Mouse (Mus musculus): ENCODE measurements around the gene Uncx. TPM values are rescaled to one million over a fixed set of nuclear protein-coding genes. Genes with fewer than 3 reads are reported as not detected.
A peak's percentile ranks its signal among the peaks of the same experiment; 100 is the strongest.

Gene Uncx
- polyA plus RNA-seq (2015; fragmentation: Nextera tagmentation; extraction: Ambion mirVana), result 8.5 and 18.1 TPM in 2 replicates

DNA sequence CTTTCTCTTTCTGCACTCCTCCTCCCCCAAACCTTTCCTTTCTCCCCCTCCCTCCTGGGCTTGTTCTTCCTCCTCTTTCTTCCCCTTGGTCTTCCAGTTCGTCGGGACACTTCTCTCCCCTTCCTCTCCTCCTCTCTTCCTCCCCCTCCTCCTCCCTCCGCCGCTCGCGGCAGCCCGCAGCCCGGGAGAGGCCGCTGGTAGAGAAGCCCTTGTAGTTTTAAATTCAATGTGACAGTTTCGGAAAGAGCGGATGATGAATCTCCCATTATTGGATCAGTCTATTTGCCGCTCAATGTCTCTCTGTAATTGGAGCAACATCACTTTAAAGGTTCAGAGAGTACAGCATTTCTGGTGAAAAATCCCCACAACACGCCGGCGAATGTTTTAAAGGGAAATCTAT is at the start of gene Uncx:
TSS of gene Uncx (plus strand) at position 281 of the 400 bp plus-strand sequence.
- Histone ChIP-seq H3K4me2 (peak within 1 kb of the TSS; percentile 50), H3K9me3 (replicated peaks) (no peaks in the 10 kb centered on the region), H3K27me3 (peaks cover 94% of the 10 kb centered on the region), H3K9ac (peak within 1 kb of the TSS; percentile 47), H3K4me3 (peak within 1 kb of the TSS; percentile 34), H3K4me1 (peaks cover 59% of the 10 kb centered on the region), H3K27ac (peak within 1 kb of the TSS; percentile 31), H3K36me3 (ENCODE audit: poor library complexity, severe bottlenecking) (no peaks in the 10 kb centered on the region)
- WGBS, result 0% methylated on average over 15 of the region's 15 CpGs
- no peak for ATAC-seq

DNA sequence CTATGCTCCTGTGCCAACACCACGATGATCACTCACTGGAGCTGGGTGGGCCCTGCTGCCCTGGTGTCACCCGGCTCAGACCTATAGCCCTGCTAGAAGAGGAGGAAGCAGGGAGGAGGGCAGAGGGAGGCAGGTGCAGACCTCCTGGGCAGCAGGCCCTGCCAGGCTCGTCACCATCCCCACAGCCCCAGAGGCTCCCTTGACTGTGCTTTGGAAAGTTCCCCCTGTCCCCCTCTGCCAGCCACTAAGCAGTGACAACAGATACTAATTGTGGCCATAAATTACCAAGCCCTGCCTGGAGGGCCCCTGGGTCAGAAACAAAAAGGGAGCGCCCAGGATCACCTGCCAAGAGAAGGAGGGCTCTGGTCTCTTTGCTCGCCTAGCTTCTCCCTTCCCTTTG is 49.6 kb upstream of the Uncx start:
- Histone ChIP-seq H3K9ac (no peak overlapping the region), H3K4me3 (no peak overlapping the region), H3K27ac (no peak overlapping the region), H3K36me3 (ENCODE audit: poor library complexity, severe bottlenecking) (no peaks in the 10 kb centered on the region), H3K4me1 (no peaks in the 10 kb centered on the region), H3K9me3 (replicated peaks) (no peaks in the 10 kb centered on the region), H3K4me2 (no peak overlapping the region), H3K27me3 (peaks cover 8% of the 10 kb centered on the region; the same call in 1 of the 2 replicates)
- WGBS, result 71% methylated on average over 5 of the region's 5 CpGs
- no peak for ATAC-seq

DNA sequence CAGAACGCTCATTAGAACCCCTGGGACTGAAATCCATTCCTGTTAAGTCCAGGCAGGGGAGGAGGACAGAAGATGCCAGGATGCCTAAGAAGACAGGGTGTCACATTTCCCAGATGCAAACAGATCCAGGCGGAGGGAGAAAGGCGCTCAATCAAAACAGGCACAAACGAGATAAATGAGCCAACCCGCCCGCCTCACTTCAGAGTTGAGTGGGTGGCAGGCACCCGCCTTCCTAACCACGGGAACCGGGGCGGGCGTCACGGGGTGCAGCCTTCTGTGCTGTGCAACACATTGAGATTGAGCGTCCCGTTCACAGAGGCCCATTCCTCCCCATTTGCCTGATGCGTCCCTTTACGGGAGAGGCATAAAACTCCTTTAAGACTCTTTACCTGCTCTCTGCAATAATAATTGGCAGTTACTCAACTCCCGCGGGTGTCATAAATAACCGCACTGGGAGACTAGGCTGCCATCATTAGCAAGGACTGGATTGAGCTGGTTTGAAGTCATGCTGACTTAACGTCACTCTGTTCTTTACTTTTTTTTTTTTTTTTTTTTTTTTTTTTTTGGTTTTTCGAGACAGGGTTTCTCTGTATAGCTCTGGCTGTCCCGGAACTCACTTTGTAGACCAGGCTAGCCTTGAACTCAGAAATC is 48.1 kb upstream of the Uncx start:
- Histone ChIP-seq H3K4me1 (no peaks in the 10 kb centered on the region), H3K36me3 (ENCODE audit: poor library complexity, severe bottlenecking) (no peaks in the 10 kb centered on the region), H3K4me3 (no peak overlapping the region), H3K27me3 (peaks cover 8% of the 10 kb centered on the region; the same call in 1 of the 2 replicates), H3K9me3 (replicated peaks) (no peaks in the 10 kb centered on the region), H3K9ac (no peak overlapping the region), H3K4me2 (no peak overlapping the region), H3K27ac (no peak overlapping the region)
- ATAC-seq, result no peak
- WGBS, result 68% methylated on average over 22 of the region's 22 CpGs

DNA sequence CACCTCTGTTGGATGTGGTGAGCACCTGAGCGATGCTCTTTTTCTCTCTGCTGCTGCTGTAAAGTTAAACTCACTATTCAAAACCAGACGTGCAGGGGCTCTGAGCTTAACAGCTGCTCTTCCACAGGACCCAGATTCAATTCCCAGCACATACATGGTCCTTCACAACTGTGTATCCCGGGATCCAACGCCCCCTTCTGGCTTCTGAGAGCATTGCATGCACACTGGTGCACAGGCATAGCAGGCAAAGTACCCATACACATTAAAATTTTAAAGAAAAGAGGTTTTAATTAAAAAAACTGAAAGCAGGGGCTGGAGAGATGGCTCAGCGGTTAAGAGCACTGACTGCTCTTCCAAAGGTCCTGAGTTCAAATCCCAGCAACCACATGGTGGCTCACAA is 46.4 kb upstream of the Uncx start:
- peaks cover 13% of the 10 kb centered on the region; the same call in 1 of the 2 replicates for H3K27me3 ChIP-seq
- ATAC-seq, result no peak
- H3K4me1 ChIP-seq, result no peaks in the 10 kb centered on the region
- no peak overlapping the region for H3K27ac ChIP-seq
- H3K4me2 ChIP-seq, result no peak overlapping the region
- no peaks in the 10 kb centered on the region for H3K9me3 ChIP-seq (replicated peaks)
- 53% methylated on average over 5 of the region's 5 CpGs for WGBS
- no peaks in the 10 kb centered on the region for H3K36me3 ChIP-seq (ENCODE audit: poor library complexity, severe bottlenecking)
- no peak overlapping the region for H3K9ac ChIP-seq
- no peak overlapping the region for H3K4me3 ChIP-seq

DNA sequence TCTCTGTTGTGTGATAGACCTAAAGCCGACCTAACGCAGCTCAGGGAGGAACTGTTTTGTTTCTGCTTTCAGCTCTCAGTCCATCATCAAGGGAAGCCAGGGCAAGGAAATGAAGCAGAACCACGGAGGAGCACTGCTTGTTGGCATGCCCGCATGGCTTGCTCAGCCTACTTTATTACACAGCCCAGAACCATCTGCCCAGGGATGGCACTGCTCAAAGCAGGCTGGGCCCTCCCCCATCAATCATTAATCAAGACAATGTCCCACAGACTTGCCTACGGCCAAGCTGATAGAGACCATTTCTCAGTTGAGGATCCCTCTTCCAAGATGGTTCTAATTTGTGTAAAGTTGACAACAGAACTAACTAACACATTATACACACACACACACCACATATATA is 44.5 kb upstream of the Uncx start:
- Histone ChIP-seq H3K4me1 (no peaks in the 10 kb centered on the region), H3K4me3 (no peak overlapping the region), H3K27me3 (peaks cover 21% of the 10 kb centered on the region), H3K4me2 (no peak overlapping the region), H3K27ac (no peak overlapping the region), H3K36me3 (ENCODE audit: poor library complexity, severe bottlenecking) (no peaks in the 10 kb centered on the region), H3K9me3 (replicated peaks) (no peaks in the 10 kb centered on the region), H3K9ac (no peak overlapping the region)
- no peak for ATAC-seq
- WGBS, result 75% methylated on average over 5 of the region's 5 CpGs

DNA sequence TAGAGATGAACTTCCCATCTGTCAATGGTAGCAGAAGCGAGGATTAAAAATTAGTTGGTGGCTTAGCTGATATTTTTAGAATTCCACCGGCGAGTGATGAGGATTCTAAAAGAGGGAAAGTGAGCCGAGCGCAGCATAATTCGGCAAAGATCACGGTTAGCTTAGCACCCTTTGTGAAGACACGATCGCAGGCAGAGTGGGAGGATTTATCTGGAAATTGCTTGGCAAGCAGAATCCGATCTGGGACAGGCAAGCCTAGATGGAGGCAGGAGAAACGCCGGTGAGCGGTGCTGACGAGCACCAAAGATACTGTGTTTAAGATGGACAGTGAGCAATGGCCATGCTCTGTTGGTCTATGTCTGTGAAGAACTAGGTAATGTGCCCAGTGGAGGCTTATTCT is 41.0 kb upstream of the Uncx start:
- peaks cover 38% of the 10 kb centered on the region for H3K27me3 ChIP-seq

DNA sequence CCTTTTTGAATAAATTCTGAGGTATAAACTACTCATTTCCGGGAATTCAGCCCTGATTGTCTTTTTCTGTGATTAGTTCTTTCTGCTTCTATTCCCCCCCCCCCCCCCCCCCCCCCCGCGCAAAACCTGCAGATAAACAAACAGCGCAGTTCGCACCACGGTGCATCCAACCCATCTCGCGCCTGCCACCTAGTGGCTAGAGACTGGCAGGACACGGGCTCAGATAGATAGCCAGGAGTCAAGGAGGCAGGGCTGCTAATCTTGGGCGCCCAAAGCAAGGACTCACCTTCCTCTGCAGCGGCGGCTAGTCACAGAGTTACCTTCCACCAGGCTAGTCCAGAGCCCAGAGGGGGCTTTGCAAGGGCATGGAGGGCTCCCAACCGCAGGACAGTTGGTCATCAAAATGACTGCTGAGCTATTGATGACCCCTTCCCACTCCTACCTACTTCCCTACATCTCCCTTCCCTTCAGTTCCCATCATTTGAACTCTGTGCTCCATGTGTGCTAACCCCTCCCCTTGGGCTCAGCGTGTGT is 38.2 kb upstream of the Uncx start:
- Histone ChIP-seq H3K27ac (no peak overlapping the region), H3K9me3 (replicated peaks) (no peaks in the 10 kb centered on the region), H3K4me2 (no peak overlapping the region), H3K4me3 (no peak overlapping the region), H3K9ac (no peak overlapping the region), H3K4me1 (no peaks in the 10 kb centered on the region), H3K27me3 (peaks cover 48% of the 10 kb centered on the region), H3K36me3 (ENCODE audit: poor library complexity, severe bottlenecking) (no peaks in the 10 kb centered on the region)
- WGBS, result 4% methylated on average over 12 of the region's 14 CpGs
- 0 out of 2 replicates have a peak, but pooled peaks have one; percentile 43 for ATAC-seq

More for the DNA sequence above, 41.0 kb upstream of the Uncx start:
- WGBS, result 85% methylated on average over 14 of the region's 14 CpGs
- ATAC-seq, result no peak
- H3K4me2 ChIP-seq, result no peak overlapping the region
- H3K36me3 ChIP-seq (ENCODE audit: poor library complexity, severe bottlenecking), result no peaks in the 10 kb centered on the region
- no peaks in the 10 kb centered on the region for H3K9me3 ChIP-seq (replicated peaks)
- no peak overlapping the region for H3K27ac ChIP-seq
- no peaks in the 10 kb centered on the region for H3K4me1 ChIP-seq
- H3K4me3 ChIP-seq, result no peak overlapping the region
- no peak overlapping the region for H3K9ac ChIP-seq

DNA sequence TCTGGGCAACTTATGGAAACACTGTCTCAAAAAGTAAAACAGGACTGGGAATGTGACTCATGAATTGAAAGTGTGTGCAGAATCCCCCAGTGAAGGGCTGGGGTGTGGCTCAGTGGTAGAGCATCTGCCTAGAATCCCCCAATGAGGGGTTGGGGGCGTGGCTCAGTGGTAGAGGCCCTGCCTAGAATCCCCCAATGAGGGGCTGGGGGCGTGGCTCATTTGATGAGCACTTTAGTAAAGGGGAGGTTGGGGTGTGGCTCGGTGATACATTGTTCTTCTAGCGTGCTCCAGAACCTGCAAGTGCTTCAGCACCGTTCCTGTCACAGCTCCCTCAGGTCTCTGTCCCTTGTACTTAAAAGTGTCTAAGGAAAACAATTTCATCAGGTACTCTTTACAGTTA is 37.1 kb upstream of the Uncx start:
- no peak overlapping the region for H3K27ac ChIP-seq
- H3K36me3 ChIP-seq (ENCODE audit: poor library complexity, severe bottlenecking), result no peaks in the 10 kb centered on the region
- no peak overlapping the region for H3K4me2 ChIP-seq
- no peak for ATAC-seq
- 22% methylated on average over 5 of the region's 5 CpGs for WGBS
- peaks cover 58% of the 10 kb centered on the region for H3K27me3 ChIP-seq
- H3K4me3 ChIP-seq, result no peak overlapping the region
- no peaks in the 10 kb centered on the region for H3K9me3 ChIP-seq (replicated peaks)
- no peak overlapping the region for H3K9ac ChIP-seq
- no peaks in the 10 kb centered on the region for H3K4me1 ChIP-seq

DNA sequence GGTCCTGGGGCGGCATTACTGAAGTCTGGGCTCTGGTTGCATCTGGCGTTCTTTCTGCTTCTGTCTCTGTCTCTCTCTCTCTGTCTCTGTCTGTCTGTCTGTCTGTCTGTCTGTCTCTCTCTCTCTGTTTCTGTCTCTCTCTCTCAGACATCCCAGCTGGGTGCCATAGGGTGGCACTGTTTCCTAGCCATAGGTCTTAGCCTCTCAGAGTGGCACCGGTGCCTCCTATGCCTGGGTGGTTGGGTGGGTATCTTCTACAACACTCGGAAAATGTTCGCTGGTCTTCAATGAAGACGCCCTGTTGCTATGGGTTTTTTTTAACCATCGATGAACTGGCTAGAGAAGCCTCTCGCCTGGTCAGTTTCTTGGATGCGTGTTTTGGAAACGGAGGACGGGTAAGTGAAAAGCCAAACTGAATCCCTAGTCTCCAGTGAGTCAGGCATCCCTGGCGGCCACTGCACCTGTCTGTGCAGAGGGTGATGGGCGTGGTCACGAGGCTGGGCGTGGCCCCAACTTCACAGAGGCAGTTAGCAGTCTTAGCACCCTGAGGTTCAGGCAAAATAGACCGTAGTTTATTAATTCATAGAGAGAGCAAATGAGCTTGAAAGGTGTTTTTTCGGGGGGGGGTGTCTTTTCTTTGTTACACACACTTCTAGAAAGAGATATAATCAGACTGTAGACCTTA is 32.5 kb upstream of the Uncx start:
- Histone ChIP-seq H3K4me3 (no peak overlapping the region), H3K9ac (no peak overlapping the region), H3K27ac (no peak overlapping the region), H3K4me1 (no peaks in the 10 kb centered on the region), H3K9me3 (replicated peaks) (no peaks in the 10 kb centered on the region), H3K4me2 (no peak overlapping the region), H3K27me3 (peaks cover 37% of the 10 kb centered on the region), H3K36me3 (ENCODE audit: poor library complexity, severe bottlenecking) (no peaks in the 10 kb centered on the region)
- ATAC-seq, result no peak
- WGBS, result 15% methylated on average over 17 of the region's 17 CpGs

DNA sequence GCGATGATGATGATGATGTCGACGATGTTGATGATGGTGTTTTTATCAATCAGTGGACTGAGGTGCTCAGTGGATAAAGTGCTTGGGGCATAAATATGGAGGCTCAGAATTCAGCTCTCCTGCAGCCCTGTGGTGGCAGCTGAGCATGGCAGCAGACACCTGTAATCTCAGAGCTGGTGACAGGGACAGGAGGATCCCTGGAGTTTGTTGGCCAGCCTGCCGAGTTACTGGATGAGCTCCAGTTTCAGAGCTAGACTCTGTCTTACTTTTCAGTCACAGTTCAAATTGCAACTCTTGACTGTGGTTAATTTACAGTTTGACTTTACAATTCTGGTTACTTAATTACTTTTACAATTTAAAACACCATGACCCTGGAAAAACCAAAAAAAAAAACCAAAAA is 31.1 kb upstream of the Uncx start:
- no peak for ATAC-seq
- H3K27ac ChIP-seq, result no peak overlapping the region
- peaks cover 10% of the 10 kb centered on the region for H3K4me1 ChIP-seq
- H3K4me2 ChIP-seq, result no peak overlapping the region
- peaks cover 33% of the 10 kb centered on the region for H3K27me3 ChIP-seq
- 89% methylated on average over 4 of the region's 4 CpGs for WGBS
- no peaks in the 10 kb centered on the region for H3K36me3 ChIP-seq (ENCODE audit: poor library complexity, severe bottlenecking)
- no peak overlapping the region for H3K4me3 ChIP-seq
- H3K9me3 ChIP-seq (replicated peaks), result no peaks in the 10 kb centered on the region
- no peak overlapping the region for H3K9ac ChIP-seq

DNA sequence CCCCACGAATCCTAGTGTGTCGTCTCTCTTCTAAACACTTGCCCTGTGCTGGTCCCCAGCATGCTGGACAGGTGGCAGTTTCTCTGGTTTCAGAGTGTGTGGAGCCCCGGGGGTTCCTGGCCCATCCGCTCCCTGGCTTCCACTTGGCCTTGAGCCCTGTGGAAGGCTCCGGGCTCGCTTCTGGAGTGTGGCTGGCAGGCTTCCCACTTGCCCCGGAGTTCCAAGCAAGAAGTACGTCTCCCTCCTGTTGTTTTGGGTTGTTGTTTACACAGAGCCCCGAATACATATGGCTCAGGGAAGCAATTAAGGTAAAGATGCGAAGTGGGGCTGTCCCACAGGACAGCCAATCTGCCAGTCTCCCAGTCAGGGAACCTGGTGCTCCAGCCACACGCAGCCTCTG is 27.0 kb upstream of the Uncx start:
- no peak overlapping the region for H3K4me3 ChIP-seq
- H3K9me3 ChIP-seq (replicated peaks), result no peaks in the 10 kb centered on the region
- no peak overlapping the region for H3K27ac ChIP-seq
- WGBS, result 26% methylated on average over 11 of the region's 11 CpGs
- no peak overlapping the region for H3K9ac ChIP-seq
- H3K4me2 ChIP-seq, result no peak overlapping the region
- no peaks in the 10 kb centered on the region for H3K36me3 ChIP-seq (ENCODE audit: poor library complexity, severe bottlenecking)
- ATAC-seq, result peak; percentile 83
- H3K27me3 ChIP-seq, result peaks cover 21% of the 10 kb centered on the region
- H3K4me1 ChIP-seq, result peaks cover 10% of the 10 kb centered on the region

DNA sequence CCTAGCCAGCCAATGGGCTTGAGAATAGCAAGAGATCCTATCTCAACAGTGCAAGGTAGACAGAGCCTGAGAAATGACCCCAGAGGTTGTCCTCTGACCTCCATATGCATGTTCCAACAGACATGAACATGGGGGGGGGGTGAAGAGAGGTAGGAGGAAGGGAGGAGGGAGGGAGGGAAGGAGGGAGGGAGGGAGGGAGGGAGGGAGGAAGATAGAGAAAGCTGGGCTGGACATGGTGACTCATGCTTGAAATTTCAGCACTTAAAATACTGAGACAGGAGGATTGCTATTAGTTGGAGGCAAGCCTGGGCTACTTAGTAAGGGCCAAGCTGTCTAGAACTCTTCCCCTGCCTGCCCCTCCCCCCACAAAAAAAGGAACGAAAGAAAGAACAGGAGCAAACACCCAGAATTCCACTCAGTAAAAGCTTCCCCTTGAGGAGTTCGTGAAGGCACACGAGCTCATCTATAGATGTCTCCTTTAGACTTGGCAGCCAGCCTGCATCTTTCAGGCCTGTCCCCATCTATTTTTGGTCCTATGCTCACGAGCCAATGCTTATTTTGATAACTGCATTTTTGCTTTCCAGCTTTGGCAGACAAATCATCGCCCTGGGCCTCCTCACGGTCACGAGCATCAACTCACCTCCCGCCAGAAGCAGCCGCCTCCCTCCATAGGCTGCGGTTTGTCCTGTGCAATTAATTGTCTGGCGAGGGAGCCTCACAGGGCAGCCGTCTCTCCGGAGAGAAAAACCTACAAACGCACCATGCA is 23.0 kb upstream of the Uncx start:
- H3K27ac ChIP-seq, result no peak overlapping the region
- no peak for ATAC-seq
- H3K4me3 ChIP-seq, result no peak overlapping the region
- H3K4me1 ChIP-seq, result peaks cover 10% of the 10 kb centered on the region
- H3K27me3 ChIP-seq, result peaks cover 21% of the 10 kb centered on the region
- no peak overlapping the region for H3K9ac ChIP-seq
- H3K9me3 ChIP-seq (replicated peaks), result no peaks in the 10 kb centered on the region
- 45% methylated on average over 14 of the region's 14 CpGs for WGBS
- H3K4me2 ChIP-seq, result no peak overlapping the region
- no peaks in the 10 kb centered on the region for H3K36me3 ChIP-seq (ENCODE audit: poor library complexity, severe bottlenecking)

All from forebrain, embryonic 13.5 days (tissue).